Mouse (Mus musculus): ENCODE measurements around the gene Eps8.

DNA sequence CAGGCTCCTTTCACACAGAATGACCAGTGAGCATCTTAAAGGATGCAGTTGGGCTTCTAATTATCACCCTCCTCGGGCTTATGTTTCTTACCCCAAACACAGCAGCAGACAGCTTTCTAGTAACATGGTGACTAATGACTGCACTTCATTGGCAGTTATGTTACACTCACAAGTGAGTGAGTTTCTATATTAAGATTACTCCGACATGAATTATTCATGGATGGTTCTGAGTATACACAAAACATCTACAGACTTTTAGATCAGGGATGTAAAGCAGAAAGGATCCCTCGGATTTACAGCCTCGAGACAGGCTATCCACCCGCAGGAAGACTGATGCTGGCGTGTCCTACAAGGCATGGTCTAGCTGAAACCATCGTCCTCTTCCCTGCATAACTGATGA lies 171.8 kb downstream of the Eps8 start:
- TF ChIP-seq POLR2A (IDR thresholded peaks at IDR 0.05; ENCODE audit: borderline replicate concordance, extremely low read depth, low read depth, low read length) (no peak), CTCF (IDR thresholded peaks at IDR 0.05; ENCODE audit: insufficient read depth, low read length) (no peak)

Data from lung, adult 2 months (tissue).